Mouse (Mus musculus): Measurements from ENCODE around the gene Scgb2b26. TPM values are rescaled to one million over a fixed set of nuclear protein-coding genes. Genes with fewer than 3 reads are reported as not detected.
A peak's percentile ranks its signal among the peaks of the same experiment; 100 is the strongest.
"Not testable (repeated sequence)": the region's sequence is repeated elsewhere in the genome, so short reads cannot be mapped to it uniquely, and the experiment has no call there.

The Scgb2b26 gene
- polyA plus RNA-seq (2016; fragmentation: Nextera tagmentation; extraction: Ambion mirVana): not detected in 2 replicates

DNA sequence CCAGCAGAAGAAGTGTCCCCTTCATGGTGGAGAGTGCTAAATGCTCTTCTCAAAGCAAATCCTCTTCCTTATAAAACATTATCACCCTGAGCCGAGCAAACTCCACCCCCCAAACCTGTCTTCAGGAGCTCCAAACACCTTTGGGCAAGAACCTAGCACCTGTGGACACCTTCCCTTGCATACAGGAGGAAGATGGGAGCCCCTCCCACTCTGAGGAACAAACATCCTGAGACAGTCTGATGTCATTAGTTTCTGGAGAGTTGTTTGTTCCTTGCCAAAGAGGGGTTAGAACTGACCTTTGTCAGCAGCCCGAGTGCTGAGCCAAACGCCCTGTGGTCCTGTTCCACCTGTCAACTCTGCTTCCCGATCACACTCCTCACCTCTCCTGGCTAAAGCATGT is at the start of gene Scgb2b26:
Gene Scgb2b26 (minus strand): TSS at position 101 of the 400 bp plus-strand sequence.
- no peak for DNase-seq (ENCODE audit: low spot score)
- H3K27ac ChIP-seq: no peak within 1 kb of the TSS
- no peak within 1 kb of the TSS for H3K4me3 ChIP-seq
- WGBS: 89% methylated on average over 4 of the region's 4 CpGs
- H3K36me3 ChIP-seq: no peaks in the 10 kb centered on the region
- H3K27me3 ChIP-seq (ENCODE audit: low read depth, poor library complexity, severe bottlenecking): no peaks in the 10 kb centered on the region
- H3K9me3 ChIP-seq (replicated peaks): peaks cover 26% of the 10 kb centered on the region
- H3K4me1 ChIP-seq: no peaks in the 10 kb centered on the region

DNA sequence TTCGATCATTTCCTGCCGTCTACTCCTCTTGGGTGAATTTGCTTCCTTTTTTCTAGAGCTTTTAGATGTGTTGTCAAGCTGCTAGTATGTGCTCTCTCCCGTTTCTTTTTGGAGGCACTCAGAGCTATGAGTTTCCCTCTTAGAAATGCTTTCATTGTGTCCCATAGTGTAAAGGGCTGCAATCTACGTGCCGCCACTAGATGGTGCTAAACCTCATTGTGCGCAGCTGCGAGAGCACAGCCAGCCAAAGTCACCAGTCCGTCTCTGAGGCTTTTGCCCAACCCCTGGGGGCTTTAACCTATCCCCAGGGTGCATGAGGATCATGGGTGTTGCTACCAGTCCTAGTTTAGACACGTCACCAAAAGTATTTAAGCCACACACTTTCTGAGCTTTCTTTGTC is 37.4 kb upstream of the Scgb2b26 start:
- H3K4me1 ChIP-seq; H3K36me3 ChIP-seq; H3K9me3 ChIP-seq (replicated peaks); H3K27ac ChIP-seq; H3K4me3 ChIP-seq; H3K27me3 ChIP-seq (ENCODE audit: low read depth, poor library complexity, severe bottlenecking): not testable (repeated sequence)
- WGBS: 32% methylated on average over 8 of the region's 9 CpGs
- DNase-seq (ENCODE audit: low spot score): peak; percentile 32

- H3K36me3 ChIP-seq: no peaks in the 10 kb centered on the region
- H3K27ac ChIP-seq: no peak overlapping the region
- peaks cover 9% of the 10 kb centered on the region for H3K9me3 ChIP-seq (replicated peaks)
- no peaks in the 10 kb centered on the region for H3K4me1 ChIP-seq
- H3K27me3 ChIP-seq (ENCODE audit: low read depth, poor library complexity, severe bottlenecking): no peaks in the 10 kb centered on the region
- DNase-seq (ENCODE audit: low spot score): no peak
- no peak overlapping the region for H3K4me3 ChIP-seq
Observed at GRCm38 (mm10) chr7:33902982-33903381, 41.9 kb downstream of the Scgb2b26 start.

DNA sequence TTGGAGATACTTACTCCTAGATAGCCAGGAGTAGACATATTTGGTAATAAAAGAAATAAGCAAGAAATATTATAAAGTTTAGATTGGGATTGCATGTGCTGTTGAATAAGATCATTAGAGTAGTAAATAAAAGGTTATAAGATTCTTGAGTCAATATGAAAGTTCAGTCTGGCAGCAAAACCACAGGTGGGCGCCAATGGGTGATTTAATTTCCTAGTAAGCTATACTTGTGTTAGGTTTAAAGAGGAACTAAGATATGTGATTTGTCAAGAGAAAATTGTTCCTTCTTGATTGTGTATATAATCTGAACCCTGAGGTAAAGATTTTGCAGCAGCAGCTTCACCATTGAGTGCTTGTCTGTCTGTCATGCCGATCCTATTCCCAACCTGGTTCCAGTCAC is 44.0 kb downstream of the Scgb2b26 start:
- Histone ChIP-seq H3K9me3 (replicated peaks) (peaks cover 18% of the 10 kb centered on the region), H3K4me3 (no peak overlapping the region), H3K27me3 (ENCODE audit: low read depth, poor library complexity, severe bottlenecking) (no peaks in the 10 kb centered on the region), H3K27ac (no peak overlapping the region), H3K36me3 (no peaks in the 10 kb centered on the region), H3K4me1 (no peaks in the 10 kb centered on the region)
- DNase-seq (ENCODE audit: low spot score): no peak
- 87% methylated on average over 2 of the region's 2 CpGs for WGBS

DNA sequence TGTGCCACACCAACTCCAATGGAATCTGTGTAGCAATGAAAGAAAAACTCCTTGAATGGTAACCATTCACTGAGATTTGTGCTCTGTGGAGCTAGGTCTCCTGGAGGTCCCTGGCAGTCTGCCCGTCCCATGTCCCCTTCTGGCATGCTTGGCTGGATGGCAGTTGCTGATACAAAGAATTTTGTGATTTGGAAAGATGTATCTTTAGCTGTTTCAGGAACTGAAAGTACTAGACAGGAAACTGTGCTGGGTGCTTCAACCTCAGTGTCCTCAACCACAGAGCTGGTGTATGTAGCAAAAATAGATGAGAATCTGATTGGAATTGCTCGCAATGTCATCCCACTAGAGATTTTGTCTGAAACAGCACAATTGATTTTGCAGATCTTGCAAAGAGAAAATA is 44.8 kb downstream of the Scgb2b26 start:
- no peaks in the 10 kb centered on the region for H3K4me1 ChIP-seq
- DNase-seq (ENCODE audit: low spot score): no peak
- H3K4me3 ChIP-seq: no peak overlapping the region
- no peak overlapping the region for H3K27ac ChIP-seq
- H3K9me3 ChIP-seq (replicated peaks): peaks cover 23% of the 10 kb centered on the region
- H3K27me3 ChIP-seq (ENCODE audit: low read depth, poor library complexity, severe bottlenecking): no peaks in the 10 kb centered on the region
- H3K36me3 ChIP-seq: no peaks in the 10 kb centered on the region
- 76% methylated on average over 2 of the region's 2 CpGs for WGBS

Other genes with a start within 250 kb of the Scgb2b26 start
- gene Scgb2b24, start 205.7 kb downstream of the Scgb2b26 start, polyA plus RNA-seq (2016; fragmentation: Nextera tagmentation; extraction: Ambion mirVana): not detected in 2 replicates
- gene Scgb1b24, start 201.2 kb downstream of the Scgb2b26 start, polyA plus RNA-seq (2016; fragmentation: Nextera tagmentation; extraction: Ambion mirVana): not detected in 2 replicates
- not detected in 2 replicates for gene Scgb2b27, start 68.9 kb upstream of the Scgb2b26 start, polyA plus RNA-seq (2016; fragmentation: Nextera tagmentation; extraction: Ambion mirVana)
- not detected in 2 replicates for gene Scgb1b27, start 76.4 kb upstream of the Scgb2b26 start, polyA plus RNA-seq (2016; fragmentation: Nextera tagmentation; extraction: Ambion mirVana)
- gene Scgb1b30, start 150.4 kb upstream of the Scgb2b26 start, polyA plus RNA-seq (2016; fragmentation: Nextera tagmentation; extraction: Ambion mirVana): not detected in 2 replicates
- 6.3 and 7.2 TPM in 2 replicates for gene Wtip, start 188.2 kb upstream of the Scgb2b26 start, polyA plus RNA-seq (2016; fragmentation: Nextera tagmentation; extraction: Ambion mirVana)
- 297 and 310 TPM in 2 replicates for gene Uba2, start 224.6 kb upstream of the Scgb2b26 start, polyA plus RNA-seq (2016; fragmentation: Nextera tagmentation; extraction: Ambion mirVana)

Measured in limb, embryonic 10.5 days (tissue).